Mouse (Mus musculus) C2C12 (cell line): ENCODE data around the gene Fry.

Experiments
- CEBPB ChIP-seq: IDR thresholded peaks from one replicate; pipeline ENCODE4 v1.6.1; 2011; ENCODE audit warnings: low read depth, mild to moderate bottlenecking, control low read depth, moderate library complexity
- CTCF ChIP-seq: IDR thresholded peaks from one replicate; pipeline ENCODE4 v1.5.1; 2011; ENCODE audit not compliant: control insufficient read depth, insufficient read depth, insufficient read length
- FOSL1 ChIP-seq: IDR thresholded peaks from one replicate; pipeline ENCODE4 v1.8.0; 2011; ENCODE audit warnings: mild to moderate bottlenecking, low read length; ENCODE audit not compliant: poor library complexity, insufficient read depth, severe bottlenecking
- MAX ChIP-seq: IDR thresholded peaks from one replicate; pipeline ENCODE4 v1.6.1; 2011; ENCODE audit warnings: mild to moderate bottlenecking, control low read depth
- MYOD1 ChIP-seq: IDR thresholded peaks from one replicate; pipeline ENCODE4 v1.6.1; 2011; ENCODE audit warnings: low read depth; ENCODE audit not compliant: control insufficient read depth, insufficient read length
- MYOG ChIP-seq: IDR thresholded peaks from one replicate; pipeline ENCODE4 v1.6.1; 2011; ENCODE audit not compliant: control insufficient read depth, insufficient read length; ENCODE audit errors: extremely low read depth
- USF1 ChIP-seq: IDR thresholded peaks from one replicate; pipeline ENCODE4 v1.6.1; 2011; ENCODE audit warnings: low read depth, mild to moderate bottlenecking, control low read depth, moderate library complexity

GRCm38 (mm10) chr5:150168712-150169111 is 50.3 kb downstream of the Fry start:
- TF ChIP-seq CTCF, result peak; percentile 14
- no peak for TF ChIP-seq MYOG
- TF ChIP-seq MAX, result no peak
- TF ChIP-seq CEBPB, result no peak
- TF ChIP-seq USF1, result no peak
- TF ChIP-seq MYOD1, result no peak
- no peak for TF ChIP-seq FOSL1
